Mouse (Mus musculus): ENCODE data around the gene Relch.

Gene Relch

GRCm38 (mm10) chr1:105795705-105796104 is 132.0 kb downstream of the Relch start:
- DNase-seq (ENCODE audit: low spot score), result no peak

- DNase-seq (ENCODE audit: low spot score), result no peak
These were observed 136.9 kb downstream of the Relch start for GRCm38 (mm10) chr1:105800570-105800969.

- DNase-seq (ENCODE audit: low spot score), result no peak
These were observed 137.6 kb downstream of the Relch start for GRCm38 (mm10) chr1:105801252-105801651.

GRCm38 (mm10) chr1:105802941-105803340 is 139.3 kb downstream of the Relch start:
- no peak for DNase-seq (ENCODE audit: low spot score)

GRCm38 (mm10) chr1:105804285-105804684 is 140.6 kb downstream of the Relch start:
- no peak for DNase-seq (ENCODE audit: low spot score)
